Mouse (Mus musculus): ENCODE data around the gene Tmem50b. TPM values are rescaled to one million over a fixed set of nuclear protein-coding genes. Genes with fewer than 3 reads are reported as not detected.
A peak's percentile ranks its signal among the peaks of the same experiment; 100 is the strongest.

Gene Tmem50b
- total RNA-seq, 1 experiment = 11.8 TPM

GRCm38 (mm10) chr16:91601081-91601480, 3.5 kb upstream of the Tmem50b start:
- Histone ChIP-seq H3K27ac (ENCODE audit: insufficient read depth, low read depth, low read length, poor library complexity, severe bottlenecking) (no peak overlapping the region), H3K4me1 (ENCODE audit: control insufficient read depth in 2 of 2, insufficient read depth in 2 of 2, low read length in 2 of 2, poor library complexity in 1 of 2) (peaks cover 2 to 4% of the 10 kb centered on the region in 2 experiments; a peak in 2 of 4 replicates), H3K9ac (ENCODE audit: insufficient read depth, low read depth, low read length, poor library complexity, severe bottlenecking) (no peak overlapping the region), H3K36me3 (ENCODE audit: control insufficient read depth, insufficient read depth, low read length, poor library complexity, severe bottlenecking) (no peaks in the 10 kb centered on the region), H3K9me3 (ENCODE audit: control insufficient read depth, insufficient read depth, low read depth, low read length) (no peaks in the 10 kb centered on the region), H3K4me3 (ENCODE audit: insufficient read depth in 1 of 2, low read depth in 1 of 2, low read length in 2 of 2, poor library complexity in 1 of 2, severe bottlenecking in 1 of 2) (no peak overlapping the region)
- no peak for DNase-seq (ENCODE audit: low read depth, low spot score)
- in situ Hi-C loops (cut with MboI; ENCODE audit: low sequenced_read_pairs in 2 of 2, unreplicated experiment in 2 of 2) = no loop called here
- TF ChIP-seq MAFK (IDR thresholded peaks at IDR 0.05; ENCODE audit: insufficient read depth, low read depth, low read length) (no peak), CHD2 (IDR thresholded peaks at IDR 0.05; ENCODE audit: low read depth, low read length) (no peak), HCFC1 (IDR thresholded peaks at IDR 0.05; ENCODE audit: borderline replicate concordance, insufficient read depth, low read length) (no peak), ZNF384 (IDR thresholded peaks at IDR 0.05; ENCODE audit: low read depth, low read length) (no peak), ZC3H11A (IDR thresholded peaks at IDR 0.05; ENCODE audit: borderline replicate concordance, low read depth, low read length) (no peak)

- no peak for TF ChIP-seq ZNF384 (IDR thresholded peaks at IDR 0.05; ENCODE audit: low read depth, low read length)
- TF ChIP-seq CHD2 (IDR thresholded peaks at IDR 0.05; ENCODE audit: low read depth, low read length) = no peak
- no peak for TF ChIP-seq MAFK (IDR thresholded peaks at IDR 0.05; ENCODE audit: insufficient read depth, low read depth, low read length)
- TF ChIP-seq ZC3H11A (IDR thresholded peaks at IDR 0.05; ENCODE audit: borderline replicate concordance, low read depth, low read length) = no peak
- TF ChIP-seq HCFC1 (IDR thresholded peaks at IDR 0.05; ENCODE audit: borderline replicate concordance, insufficient read depth, low read length) = no peak
- DNase-seq (ENCODE audit: low read depth, low spot score) = no peak
- peaks cover 3% of the 10 kb centered on the region; the same call in 1 of the 2 replicates for H3K36me3 ChIP-seq (ENCODE audit: control insufficient read depth, insufficient read depth, low read length, poor library complexity, severe bottlenecking)
- H3K4me3 ChIP-seq (ENCODE audit: insufficient read depth in 1 of 2, low read depth in 1 of 2, low read length in 2 of 2, poor library complexity in 1 of 2, severe bottlenecking in 1 of 2) = no peak overlapping the region
- H3K9me3 ChIP-seq (ENCODE audit: control insufficient read depth, insufficient read depth, low read depth, low read length) = no peaks in the 10 kb centered on the region
- in situ Hi-C loops (cut with MboI; ENCODE audit: low sequenced_read_pairs in 2 of 2, unreplicated experiment in 2 of 2) = no loop called here
- peaks cover 2 to 4% of the 10 kb centered on the region in 2 experiments; a peak in 2 of 4 replicates for H3K4me1 ChIP-seq (ENCODE audit: control insufficient read depth in 2 of 2, insufficient read depth in 2 of 2, low read length in 2 of 2, poor library complexity in 1 of 2)
- H3K9ac ChIP-seq (ENCODE audit: insufficient read depth, low read depth, low read length, poor library complexity, severe bottlenecking) = no peak overlapping the region
- no peak overlapping the region for H3K27ac ChIP-seq (ENCODE audit: insufficient read depth, low read depth, low read length, poor library complexity, severe bottlenecking)
These were observed 1.6 kb upstream of the Tmem50b start for GRCm38 (mm10) chr16:91599242-91599641.

- no peak overlapping the region; the same call in 1 of the 2 replicates for H3K27ac ChIP-seq (ENCODE audit: insufficient read depth, low read depth, low read length, poor library complexity, severe bottlenecking)
- TF ChIP-seq CHD2 (IDR thresholded peaks at IDR 0.05; ENCODE audit: low read depth, low read length) (no peak), MAFK (IDR thresholded peaks at IDR 0.05; ENCODE audit: insufficient read depth, low read depth, low read length) (no peak), ZC3H11A (IDR thresholded peaks at IDR 0.05; ENCODE audit: borderline replicate concordance, low read depth, low read length) (no peak), ZNF384 (IDR thresholded peaks at IDR 0.05; ENCODE audit: low read depth, low read length) (no peak), HCFC1 (IDR thresholded peaks at IDR 0.05; ENCODE audit: borderline replicate concordance, insufficient read depth, low read length) (no peak)
- in situ Hi-C loops (cut with MboI; ENCODE audit: low sequenced_read_pairs in 2 of 2, unreplicated experiment in 2 of 2) = no loop called here
- no peak for DNase-seq (ENCODE audit: low read depth, low spot score)
- H3K4me1 ChIP-seq (ENCODE audit: control insufficient read depth in 2 of 2, insufficient read depth in 2 of 2, low read length in 2 of 2, poor library complexity in 1 of 2) = peaks cover 2 to 4% of the 10 kb centered on the region in 2 experiments; a peak in 2 of 4 replicates
- peak overlapping the region; percentile 81 for H3K9ac ChIP-seq (ENCODE audit: insufficient read depth, low read depth, low read length, poor library complexity, severe bottlenecking)
- H3K4me3 ChIP-seq (ENCODE audit: insufficient read depth in 1 of 2, low read depth in 1 of 2, low read length in 2 of 2, poor library complexity in 1 of 2, severe bottlenecking in 1 of 2) = peak overlapping the region; percentile 73 to 88
- no peaks in the 10 kb centered on the region for H3K9me3 ChIP-seq (ENCODE audit: control insufficient read depth, insufficient read depth, low read depth, low read length)
- H3K36me3 ChIP-seq (ENCODE audit: control insufficient read depth, insufficient read depth, low read length, poor library complexity, severe bottlenecking) = peaks cover 3% of the 10 kb centered on the region; the same call in 1 of the 2 replicates
These were observed 575 bp downstream of the Tmem50b start for GRCm38 (mm10) chr16:91596779-91597671.

- TF ChIP-seq HCFC1 (IDR thresholded peaks at IDR 0.05; ENCODE audit: borderline replicate concordance, insufficient read depth, low read length) (no peak), MAFK (IDR thresholded peaks at IDR 0.05; ENCODE audit: insufficient read depth, low read depth, low read length) (no peak)
- Histone ChIP-seq H3K27ac (ENCODE audit: insufficient read depth, low read depth, low read length, poor library complexity, severe bottlenecking) (no peak overlapping the region), H3K9me3 (ENCODE audit: control insufficient read depth, insufficient read depth, low read depth, low read length) (no peaks in the 10 kb centered on the region), H3K4me3 (ENCODE audit: insufficient read depth in 1 of 2, low read depth in 1 of 2, low read length in 2 of 2, poor library complexity in 1 of 2, severe bottlenecking in 1 of 2) (peak overlapping the region; percentile 73 to 88; a peak in 3 of 4 replicates), H3K36me3 (ENCODE audit: control insufficient read depth, insufficient read depth, low read length, poor library complexity, severe bottlenecking) (peaks cover 3% of the 10 kb centered on the region; the same call in 1 of the 2 replicates), H3K4me1 (ENCODE audit: control insufficient read depth in 2 of 2, insufficient read depth in 2 of 2, low read length in 2 of 2, poor library complexity in 1 of 2) (peaks cover 2 to 4% of the 10 kb centered on the region in 2 experiments; a peak in 2 of 4 replicates), H3K9ac (ENCODE audit: insufficient read depth, low read depth, low read length, poor library complexity, severe bottlenecking) (0 out of 2 replicates have a peak overlapping the region, but pooled peaks have one; percentile 81)
- no peak for DNase-seq (ENCODE audit: low read depth, low spot score)
- in situ Hi-C loops (cut with MboI; ENCODE audit: low sequenced_read_pairs in 2 of 2, unreplicated experiment in 2 of 2) = no loop called here
These were observed 1.2 kb downstream of the Tmem50b start for GRCm38 (mm10) chr16:91596397-91596778.
